Mouse (Mus musculus) heart, adult 2 months (tissue): ENCODE results near the gene Otogl. TPM values are rescaled to one million over a fixed set of nuclear protein-coding genes. Genes with fewer than 3 reads are reported as not detected.

ENCODE experiments used
- DNase-seq, 2 experiments: peaks; one replicate each; pipeline ENCODE4 v3.0.0; 2021
- H3K27ac ChIP-seq: fragments of 200-600 bp; 2 replicates; pipeline ENCODE4 v1.8.1; 2022
- H3K27me3 ChIP-seq: fragments of 200-500 bp; 2 replicates; pipeline ENCODE4 v1.6.1; 2012; ENCODE audit warnings: mild to moderate bottlenecking, low read length, inconsistent platforms, mixed read lengths; ENCODE audit not compliant: control insufficient read depth, insufficient read depth
- H3K36me3 ChIP-seq: fragments of 200-500 bp; 2 replicates; pipeline ENCODE4 v1.6.1; 2012; ENCODE audit warnings: low read length, inconsistent platforms; ENCODE audit not compliant: control insufficient read depth, insufficient read depth
- H3K4me1 ChIP-seq: fragments of 200-500 bp; 2 replicates; pipeline ENCODE4 v1.6.1; 2011; ENCODE audit warnings: low read length; ENCODE audit not compliant: control insufficient read depth, insufficient read depth
- H3K4me3 ChIP-seq: fragments of 200-600 bp; 2 replicates; pipeline ENCODE4 v1.8.1; 2022
- H3K79me2 ChIP-seq: fragments of 200-500 bp; replicated peaks from 2 replicates; pipeline ENCODE4 v1.6.1; 2012; ENCODE audit warnings: mild to moderate bottlenecking, inconsistent platforms, low read length, moderate library complexity, mixed read lengths; ENCODE audit not compliant: control insufficient read depth, insufficient read depth
- H3K9ac ChIP-seq: fragments of 200-500 bp; 2 replicates; pipeline ENCODE4 v1.6.1; 2012; ENCODE audit warnings: low read depth, mild to moderate bottlenecking, control low read depth, inconsistent platforms, low read length, mixed read lengths
- CTCF ChIP-seq: fragments of 200-600 bp; IDR thresholded peaks from 2 replicates; pipeline ENCODE4 v1.8.1; 2022; ENCODE audit warnings: antibody characterized with exemption, mild to moderate bottlenecking, moderate library complexity
- EP300 ChIP-seq: fragments of 200-500 bp; IDR thresholded peaks from 2 replicates; pipeline ENCODE4 v1.6.1; 2011; ENCODE audit warnings: low read depth, low read length, control low read depth; ENCODE audit not compliant: insufficient read depth
- POLR2A ChIP-seq: fragments of 200-500 bp; IDR thresholded peaks from 2 replicates; pipeline ENCODE4 v1.6.1; 2011; ENCODE audit warnings: mild to moderate bottlenecking, low read depth, low read length, control low read depth; ENCODE audit not compliant: insufficient read depth
- WGBS: fragments of 180-500 bp; shearing (Covaris S2); methylation state at CpG from one replicate; pipeline ENCODE4 v1.1.7; 2018; 5-methylcytosine and 5-hydroxymethylcytosine counted together
- intact Hi-C: fragments of 180-260 bp; cut with DNase I; formaldehyde crosslinking; loops from one replicate; pipeline ENCODE4 v1.15.1; 2025
- polyA plus RNA-seq: library from polyadenylated mRNA; depleted of rRNA; stranded (reverse); fragments of >200 nt; gene quantifications from 2 replicates; pipeline ENCODE4 v1.2.3, GENCODE M21; 2012
- total RNA-seq, 2 experiments: library from RNA; stranded (reverse); gene quantifications; 2 replicates each; pipeline ENCODE4 v1.2.3; 2021

The Otogl gene
- total and polyA plus RNA-seq, 3 experiments = 0.02 to 0.07 TPM; not detected in 1

DNA sequence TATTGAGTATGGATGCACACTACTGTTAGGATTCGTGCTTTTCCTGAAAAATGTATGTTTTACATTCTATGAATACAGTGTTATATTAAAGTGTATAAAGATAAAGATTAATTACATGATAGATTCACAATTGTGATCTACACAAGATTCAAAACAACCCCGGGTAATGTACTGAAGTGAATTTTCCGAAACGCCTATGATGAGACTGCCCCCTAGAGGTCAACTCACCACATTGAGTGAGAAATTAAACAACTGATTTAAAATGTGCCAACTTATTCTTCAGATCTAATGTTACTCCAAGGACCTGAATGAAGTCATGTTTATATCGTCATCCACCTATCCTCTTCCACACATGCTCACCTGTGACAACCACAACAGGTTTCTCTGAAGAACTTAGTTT, 164.4 kb downstream of the Otogl start:
- H3K4me3 ChIP-seq = no peak overlapping the region
- TF ChIP-seq POLR2A (no peak), CTCF (peak; percentile 78), EP300 (no peak)
- intact Hi-C loops = loop anchor here (1.0 to 10.0 kb wide), 2 partner anchors 304 to 813 kb away; no protein-coding TSS in a partner anchor
- no peaks in the 10 kb centered on the region; the same call in 1 of the 2 replicates for H3K4me1 ChIP-seq
- H3K27ac ChIP-seq = no peak overlapping the region
- DNase-seq = no peak
- H3K36me3 ChIP-seq = no peaks in the 10 kb centered on the region
- H3K9ac ChIP-seq = no peak overlapping the region
- no peaks in the 10 kb centered on the region for H3K27me3 ChIP-seq
- no peaks in the 10 kb centered on the region for H3K79me2 ChIP-seq
- 17% methylated on average over 5 of the region's 5 CpGs for WGBS

DNA sequence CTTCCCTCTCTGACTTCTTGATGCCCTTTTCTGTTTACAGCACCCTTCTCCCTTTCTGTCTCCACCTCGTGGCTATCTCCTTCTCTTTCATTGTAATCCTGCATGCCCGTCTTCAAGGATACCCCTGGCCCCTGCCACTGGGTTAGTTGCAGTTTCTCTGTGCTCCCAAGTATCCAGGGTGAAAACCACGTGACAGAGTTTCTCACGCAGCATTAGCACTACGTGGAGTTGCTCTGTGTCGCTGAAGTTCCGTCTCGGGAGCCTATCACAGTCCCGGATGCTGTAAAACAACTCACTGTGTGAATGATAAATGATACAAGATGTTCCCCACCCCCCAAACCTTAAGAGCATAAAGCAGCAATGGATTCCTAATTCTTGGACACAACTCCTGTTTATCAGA, 165.2 kb downstream of the Otogl start:
- Histone ChIP-seq H3K27ac (no peak overlapping the region), H3K9ac (no peak overlapping the region), H3K4me3 (no peak overlapping the region), H3K36me3 (no peaks in the 10 kb centered on the region), H3K4me1 (no peaks in the 10 kb centered on the region), H3K27me3 (no peaks in the 10 kb centered on the region), H3K79me2 (no peaks in the 10 kb centered on the region)
- 16% methylated on average over 9 of the region's 9 CpGs for WGBS
- TF ChIP-seq EP300 (no peak), POLR2A (no peak), CTCF (no peak)
- intact Hi-C loops = loop anchor here (1.0 to 10.0 kb wide), 2 partner anchors 303 to 812 kb away; no protein-coding TSS in a partner anchor
- DNase-seq = no peak

DNA sequence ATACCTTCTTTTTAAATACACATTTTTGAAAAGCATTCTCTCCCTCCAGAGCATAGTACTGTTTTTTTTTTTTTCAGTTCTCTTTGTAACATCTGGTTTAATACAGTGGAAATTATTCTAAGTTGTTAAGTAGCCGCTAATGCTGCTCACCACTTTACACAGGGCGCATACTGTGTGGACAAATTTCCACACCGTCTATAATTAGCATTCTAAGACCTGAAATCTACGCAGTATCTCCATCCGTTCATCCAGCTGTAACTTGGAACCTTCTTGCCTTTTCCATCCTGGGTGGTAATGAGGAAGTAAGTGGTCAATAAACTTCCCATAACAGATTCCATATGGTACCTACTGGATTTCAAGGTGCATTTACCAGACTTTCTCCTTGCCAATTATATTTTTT, 172.1 kb downstream of the Otogl start:
- Histone ChIP-seq H3K4me1 (no peaks in the 10 kb centered on the region), H3K9ac (no peak overlapping the region), H3K4me3 (no peak overlapping the region), H3K79me2 (no peaks in the 10 kb centered on the region), H3K27me3 (no peaks in the 10 kb centered on the region), H3K27ac (no peak overlapping the region), H3K36me3 (no peaks in the 10 kb centered on the region)
- no peak for DNase-seq
- no peak for TF ChIP-seq EP300
- no peak for TF ChIP-seq POLR2A
- no peak for TF ChIP-seq CTCF
- 64% methylated on average over 5 of the region's 5 CpGs for WGBS
- intact Hi-C loops = loop anchor here (10.0 kb wide), 1 partner anchor 805 kb away; no protein-coding TSS in a partner anchor

DNA sequence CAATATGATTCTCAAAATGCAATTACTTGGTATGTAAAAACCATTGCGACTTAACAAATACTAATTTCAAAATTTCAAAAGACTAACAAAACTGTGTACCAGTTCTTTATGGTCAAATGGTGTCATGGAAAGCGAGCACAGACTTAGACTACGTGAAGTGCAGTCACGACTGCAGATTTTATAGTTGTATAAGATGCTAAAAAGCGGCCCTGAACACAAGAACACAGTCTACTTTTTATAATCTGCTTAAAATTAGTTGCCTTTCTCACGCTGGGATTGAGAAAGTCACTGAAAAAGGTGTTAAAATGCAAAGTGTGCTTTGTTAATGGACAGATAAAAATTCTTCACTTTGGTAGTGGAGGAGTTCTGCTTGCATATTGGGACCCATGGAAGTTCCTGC, 174.2 kb downstream of the Otogl start:
- 83% methylated on average over 6 of the region's 6 CpGs for WGBS
- no peak overlapping the region for H3K27ac ChIP-seq
- H3K36me3 ChIP-seq = no peaks in the 10 kb centered on the region
- no peak overlapping the region for H3K4me3 ChIP-seq
- DNase-seq = no peak
- no peak overlapping the region for H3K9ac ChIP-seq
- H3K4me1 ChIP-seq = no peaks in the 10 kb centered on the region
- H3K79me2 ChIP-seq = no peaks in the 10 kb centered on the region
- intact Hi-C loops = no loop called here
- TF ChIP-seq EP300 = no peak
- H3K27me3 ChIP-seq = no peaks in the 10 kb centered on the region

DNA sequence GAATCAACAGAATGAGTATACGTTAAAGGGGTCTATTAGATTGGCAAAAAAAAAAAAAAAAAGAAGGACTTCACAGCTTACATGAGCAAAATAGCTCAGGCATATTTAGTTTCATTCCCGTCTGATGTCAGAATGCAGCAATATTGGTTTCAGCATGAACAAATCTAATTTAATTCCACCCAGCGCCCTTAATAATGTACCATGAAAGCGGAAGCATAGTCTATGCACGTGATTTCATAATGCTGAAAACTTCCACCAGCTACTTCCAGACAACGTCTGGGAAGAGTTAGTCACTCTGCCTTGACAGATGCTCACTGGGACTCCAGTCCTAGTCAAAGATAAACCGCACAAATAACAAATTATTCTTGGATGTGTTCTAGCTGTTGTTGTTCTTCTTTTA, 176.5 kb downstream of the Otogl start:
- intact Hi-C loops = no loop called here
- no peaks in the 10 kb centered on the region for H3K4me1 ChIP-seq

DNA sequence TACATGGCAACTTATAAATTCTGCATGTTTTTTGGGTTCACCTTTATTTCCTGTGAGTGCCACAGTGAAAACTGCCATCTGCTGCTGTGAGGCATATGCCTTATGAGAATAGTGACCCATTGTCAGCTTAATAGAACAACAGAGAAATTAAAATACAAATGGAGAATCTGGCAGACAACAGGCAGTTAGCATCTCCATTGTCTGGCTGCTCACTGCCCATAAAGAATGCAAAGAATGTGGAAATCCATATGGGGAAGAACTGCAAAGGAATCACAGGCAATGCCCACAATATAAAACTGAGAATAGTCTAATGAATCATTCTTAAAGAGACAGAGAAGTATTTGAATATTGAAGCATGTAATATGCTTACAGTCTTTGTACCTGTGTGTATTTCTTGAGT, 177.6 kb downstream of the Otogl start:
- Histone ChIP-seq H3K36me3 (no peaks in the 10 kb centered on the region), H3K27me3 (no peaks in the 10 kb centered on the region), H3K4me1 (no peaks in the 10 kb centered on the region), H3K4me3 (no peak overlapping the region), H3K27ac (no peak overlapping the region), H3K79me2 (no peaks in the 10 kb centered on the region), H3K9ac (no peak overlapping the region)
- TF ChIP-seq EP300 (no peak), CTCF (no peak), POLR2A (no peak)
- intact Hi-C loops = no loop called here
- DNase-seq = no peak

More for the DNA sequence above, 176.5 kb downstream of the Otogl start:
- no peak overlapping the region for H3K4me3 ChIP-seq
- no peak for DNase-seq
- H3K79me2 ChIP-seq = no peaks in the 10 kb centered on the region
- no peaks in the 10 kb centered on the region for H3K36me3 ChIP-seq
- no peaks in the 10 kb centered on the region for H3K27me3 ChIP-seq
- TF ChIP-seq CTCF = no peak
- no peak for TF ChIP-seq POLR2A
- TF ChIP-seq EP300 = no peak
- H3K9ac ChIP-seq = no peak overlapping the region
- H3K27ac ChIP-seq = no peak overlapping the region
- WGBS = 76% methylated on average over 7 of the region's 7 CpGs

DNA sequence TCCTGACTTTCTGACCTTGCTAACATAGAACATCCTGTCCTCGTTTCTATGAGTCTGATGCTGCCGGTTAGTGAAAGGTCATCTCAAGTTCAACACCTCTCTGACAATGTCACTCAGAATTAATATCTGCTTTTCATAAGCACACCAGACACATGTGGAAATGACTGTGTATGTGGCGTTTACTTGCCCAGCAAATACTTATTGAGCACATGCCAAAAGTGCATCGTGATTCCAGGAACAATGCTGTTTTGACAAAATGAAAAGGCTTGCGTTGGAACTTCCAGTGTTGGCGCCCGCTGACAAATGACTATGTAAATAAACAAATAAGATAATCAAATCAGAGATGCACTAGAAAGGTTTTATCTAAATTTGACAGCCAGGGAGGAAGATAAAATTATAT, 186.3 kb downstream of the Otogl start:
- no peaks in the 10 kb centered on the region for H3K27me3 ChIP-seq
- H3K4me1 ChIP-seq = no peaks in the 10 kb centered on the region
- no peaks in the 10 kb centered on the region for H3K79me2 ChIP-seq
- WGBS = 15% methylated on average over 7 of the region's 7 CpGs
- no peak for TF ChIP-seq EP300
- TF ChIP-seq POLR2A = no peak
- TF ChIP-seq CTCF = no peak
- DNase-seq = no peak
- H3K9ac ChIP-seq = no peak overlapping the region
- H3K4me3 ChIP-seq = no peak overlapping the region
- intact Hi-C loops = no loop called here
- H3K36me3 ChIP-seq = no peaks in the 10 kb centered on the region
- no peak overlapping the region for H3K27ac ChIP-seq
